Mouse (Mus musculus): ENCODE results near the gene Wdr59. TPM values are rescaled to one million over a fixed set of nuclear protein-coding genes. Genes with fewer than 3 reads are reported as not detected.

Gene Wdr59
- polyA plus RNA-seq, 1 experiment from 2014 or later, result 2.9 TPM

- Histone ChIP-seq H3K9ac (ENCODE audit: low read length) (no peak overlapping the region), H3K4me2 (no peak overlapping the region), H3K9me3 (ENCODE audit: control insufficient read depth, low read length) (no peaks in the 10 kb centered on the region), H3K27ac (ENCODE audit: low read depth, low read length) (no peak overlapping the region), H3K27me3 (ENCODE audit: control insufficient read depth, insufficient read depth, low read length) (no peaks in the 10 kb centered on the region), H3K4me3 (ENCODE audit: low read depth, low read length) (no peak overlapping the region), H3K4me1 (ENCODE audit: control insufficient read depth, insufficient read depth, low read length) (no peaks in the 10 kb centered on the region), H3K36me3 (ENCODE audit: control insufficient read depth, insufficient read depth, low read length) (no peaks in the 10 kb centered on the region)
- 75% methylated on average over 4 of the region's 4 CpGs for WGBS
- ATAC-seq (ENCODE audit: low FRiP score) (no peak), DNase-seq (ENCODE audit: low spot score, missing footprints) (no peak)
These were observed 75.8 kb downstream of the Wdr59 start for GRCm38 (mm10) chr8:111445960-111446660.

- Histone ChIP-seq H3K27ac (ENCODE audit: low read depth, low read length) (no peak overlapping the region), H3K9ac (ENCODE audit: low read length) (no peak overlapping the region), H3K4me2 (no peak overlapping the region), H3K4me1 (ENCODE audit: control insufficient read depth, insufficient read depth, low read length) (no peaks in the 10 kb centered on the region), H3K4me3 (ENCODE audit: low read depth, low read length) (no peak overlapping the region), H3K9me3 (ENCODE audit: control insufficient read depth, low read length) (no peaks in the 10 kb centered on the region), H3K27me3 (ENCODE audit: control insufficient read depth, insufficient read depth, low read length) (no peaks in the 10 kb centered on the region), H3K36me3 (ENCODE audit: control insufficient read depth, insufficient read depth, low read length) (no peaks in the 10 kb centered on the region)
- no peak for ATAC-seq (ENCODE audit: low FRiP score)
- no peak for DNase-seq (ENCODE audit: low spot score, missing footprints)
- 89% methylated on average over 18 of the region's 18 CpGs for WGBS
These were observed 76.3 kb downstream of the Wdr59 start for GRCm38 (mm10) chr8:111445558-111445957.

GRCm38 (mm10) chr8:111444245-111444644 lies 77.6 kb downstream of the Wdr59 start:
- H3K4me3 ChIP-seq (ENCODE audit: low read depth, low read length), result no peak overlapping the region
- ATAC-seq (ENCODE audit: low FRiP score) (no peak), DNase-seq (ENCODE audit: low spot score, missing footprints) (no peak)
- H3K36me3 ChIP-seq (ENCODE audit: control insufficient read depth, insufficient read depth, low read length), result no peaks in the 10 kb centered on the region
- H3K4me2 ChIP-seq, result no peak overlapping the region
- no peak overlapping the region for H3K27ac ChIP-seq (ENCODE audit: low read depth, low read length)
- H3K9ac ChIP-seq (ENCODE audit: low read length), result no peak overlapping the region
- 90% methylated on average over 4 of the region's 4 CpGs for whole genome bisulfite sequencing
- no peaks in the 10 kb centered on the region for H3K4me1 ChIP-seq (ENCODE audit: control insufficient read depth, insufficient read depth, low read length)
- no peaks in the 10 kb centered on the region for H3K27me3 ChIP-seq (ENCODE audit: control insufficient read depth, insufficient read depth, low read length)
- no peaks in the 10 kb centered on the region for H3K9me3 ChIP-seq (ENCODE audit: control insufficient read depth, low read length)

- no peak for ATAC-seq (ENCODE audit: low FRiP score)
- no peak overlapping the region for H3K4me3 ChIP-seq (ENCODE audit: low read depth, low read length)
- no peaks in the 10 kb centered on the region for H3K36me3 ChIP-seq (ENCODE audit: control insufficient read depth, insufficient read depth, low read length)
- no peak overlapping the region for H3K4me2 ChIP-seq
- WGBS, result 29% methylated on average over 9 of the region's 9 CpGs
- no peak overlapping the region for H3K9ac ChIP-seq (ENCODE audit: low read length)
- no peaks in the 10 kb centered on the region for H3K4me1 ChIP-seq (ENCODE audit: control insufficient read depth, insufficient read depth, low read length)
- peak; percentile 97 for DNase-seq (ENCODE audit: low spot score, missing footprints)
- H3K27me3 ChIP-seq (ENCODE audit: control insufficient read depth, insufficient read depth, low read length), result no peaks in the 10 kb centered on the region
- H3K9me3 ChIP-seq (ENCODE audit: control insufficient read depth, low read length), result no peaks in the 10 kb centered on the region
- H3K27ac ChIP-seq (ENCODE audit: low read depth, low read length), result no peak overlapping the region
These were observed 82.7 kb downstream of the Wdr59 start for GRCm38 (mm10) chr8:111439189-111439588.

- WGBS, result 77% methylated on average over 11 of the region's 11 CpGs
These were observed 86.6 kb downstream of the Wdr59 start for GRCm38 (mm10) chr8:111435071-111435828.

GRCm38 (mm10) chr8:111424646-111425045 lies 97.2 kb downstream of the Wdr59 start:
- no peaks in the 10 kb centered on the region for H3K9me3 ChIP-seq (ENCODE audit: control insufficient read depth, low read length)
- no peaks in the 10 kb centered on the region for H3K27me3 ChIP-seq (ENCODE audit: control insufficient read depth, insufficient read depth, low read length)
- H3K4me2 ChIP-seq, result no peak overlapping the region
- H3K9ac ChIP-seq (ENCODE audit: low read length), result no peak overlapping the region
- DNase-seq (ENCODE audit: low spot score, missing footprints) (no peak), ATAC-seq (ENCODE audit: low FRiP score) (no peak)
- 88% methylated on average over 9 of the region's 9 CpGs for WGBS
- H3K36me3 ChIP-seq (ENCODE audit: control insufficient read depth, insufficient read depth, low read length), result no peaks in the 10 kb centered on the region
- H3K27ac ChIP-seq (ENCODE audit: low read depth, low read length), result no peak overlapping the region
- H3K4me1 ChIP-seq (ENCODE audit: control insufficient read depth, insufficient read depth, low read length), result no peaks in the 10 kb centered on the region
- no peak overlapping the region for H3K4me3 ChIP-seq (ENCODE audit: low read depth, low read length)

More at GRCm38 (mm10) chr8:111435071-111435828, 86.6 kb downstream of the Wdr59 start:
- Histone ChIP-seq H3K9me3 (ENCODE audit: control insufficient read depth, low read length) (no peaks in the 10 kb centered on the region), H3K27ac (ENCODE audit: low read depth, low read length) (no peak overlapping the region), H3K36me3 (ENCODE audit: control insufficient read depth, insufficient read depth, low read length) (no peaks in the 10 kb centered on the region), H3K9ac (ENCODE audit: low read length) (no peak overlapping the region), H3K4me1 (ENCODE audit: control insufficient read depth, insufficient read depth, low read length) (no peaks in the 10 kb centered on the region), H3K27me3 (ENCODE audit: control insufficient read depth, insufficient read depth, low read length) (no peaks in the 10 kb centered on the region), H3K4me2 (no peak overlapping the region), H3K4me3 (ENCODE audit: low read depth, low read length) (no peak overlapping the region)
- ATAC-seq (ENCODE audit: low FRiP score) (no peak), DNase-seq (ENCODE audit: low spot score, missing footprints) (no peak)

- ATAC-seq (ENCODE audit: low FRiP score), result no peak
- Histone ChIP-seq H3K4me2 (no peak overlapping the region), H3K9ac (ENCODE audit: low read length) (no peak overlapping the region), H3K36me3 (ENCODE audit: control insufficient read depth, insufficient read depth, low read length) (no peaks in the 10 kb centered on the region), H3K27me3 (ENCODE audit: control insufficient read depth, insufficient read depth, low read length) (no peaks in the 10 kb centered on the region), H3K27ac (ENCODE audit: low read depth, low read length) (no peak overlapping the region), H3K4me1 (ENCODE audit: control insufficient read depth, insufficient read depth, low read length) (no peaks in the 10 kb centered on the region), H3K9me3 (ENCODE audit: control insufficient read depth, low read length) (no peaks in the 10 kb centered on the region), H3K4me3 (ENCODE audit: low read depth, low read length) (no peak overlapping the region)
- no peak for DNase-seq (ENCODE audit: low spot score, missing footprints)
- WGBS, result 91% methylated on average over 11 of the region's 11 CpGs
These were observed 97.7 kb downstream of the Wdr59 start for GRCm38 (mm10) chr8:111424181-111424580.

- ATAC-seq (ENCODE audit: low FRiP score) (no peak), DNase-seq (ENCODE audit: low spot score, missing footprints) (no peak)
- H3K36me3 ChIP-seq (ENCODE audit: control insufficient read depth, insufficient read depth, low read length), result no peaks in the 10 kb centered on the region
- H3K9me3 ChIP-seq (ENCODE audit: control insufficient read depth, low read length), result no peaks in the 10 kb centered on the region
- H3K27me3 ChIP-seq (ENCODE audit: control insufficient read depth, insufficient read depth, low read length), result no peaks in the 10 kb centered on the region
- H3K9ac ChIP-seq (ENCODE audit: low read length), result no peak overlapping the region
- no peak overlapping the region for H3K4me3 ChIP-seq (ENCODE audit: low read depth, low read length)
- H3K4me2 ChIP-seq, result no peak overlapping the region
- no peaks in the 10 kb centered on the region for H3K4me1 ChIP-seq (ENCODE audit: control insufficient read depth, insufficient read depth, low read length)
- H3K27ac ChIP-seq (ENCODE audit: low read depth, low read length), result no peak overlapping the region
- 88% methylated on average over 2 of the region's 2 CpGs for WGBS
These were observed 99.3 kb downstream of the Wdr59 start for GRCm38 (mm10) chr8:111422614-111423013.

GRCm38 (mm10) chr8:111419171-111419570 lies 102.7 kb downstream of the Wdr59 start:
- H3K36me3 ChIP-seq (ENCODE audit: control insufficient read depth, insufficient read depth, low read length), result no peaks in the 10 kb centered on the region
- no peak overlapping the region for H3K9ac ChIP-seq (ENCODE audit: low read length)
- no peak overlapping the region for H3K4me3 ChIP-seq (ENCODE audit: low read depth, low read length)
- no peaks in the 10 kb centered on the region for H3K9me3 ChIP-seq (ENCODE audit: control insufficient read depth, low read length)
- H3K4me1 ChIP-seq (ENCODE audit: control insufficient read depth, insufficient read depth, low read length), result no peaks in the 10 kb centered on the region
- no peak for DNase-seq (ENCODE audit: low spot score, missing footprints)
- H3K4me2 ChIP-seq, result no peak overlapping the region
- ATAC-seq (ENCODE audit: low FRiP score), result no peak
- H3K27ac ChIP-seq (ENCODE audit: low read depth, low read length), result no peak overlapping the region
- no peaks in the 10 kb centered on the region for H3K27me3 ChIP-seq (ENCODE audit: control insufficient read depth, insufficient read depth, low read length)
- 83% methylated on average over 3 of the region's 3 CpGs for whole genome bisulfite sequencing
